Mouse (Mus musculus) hindbrain, embryonic 14.5 days (tissue): ENCODE data around the gene Creb3. TPM values are rescaled to one million over a fixed set of nuclear protein-coding genes. Genes with fewer than 3 reads are reported as not detected.
A peak's percentile ranks its signal among the peaks of the same experiment; 100 is the strongest.

Experiments used
- ATAC-seq: fragments of 200-750 bp; cut with Nextera tagmentation; 2 replicates; pipeline ENCODE4 v1.8.0; 2017; ENCODE audit warnings: moderate number of reproducible peaks, mild to moderate bottlenecking, moderate TSS enrichment, moderate library complexity; ENCODE audit not compliant: low FRiP score
- DNase-seq: peaks from one replicate; pipeline ENCODE4 v3.0.0-alpha.2; 2015; ENCODE audit warnings: low spot score
- H3K27ac ChIP-seq: fragments of 300-500 bp; sonication (generic); 2 replicates; pipeline ENCODE4 v1.5.1; 2014; ENCODE audit warnings: mild to moderate bottlenecking, moderate library complexity
- H3K27me3 ChIP-seq: fragments of 300-500 bp; sonication (generic); 2 replicates; pipeline ENCODE4 v1.6.1; 2014; ENCODE audit warnings: mild to moderate bottlenecking, low read length, mixed read lengths; ENCODE audit not compliant: control insufficient read depth, insufficient read depth
- H3K36me3 ChIP-seq: fragments of 300-500 bp; sonication (generic); replicated peaks from 2 replicates; pipeline ENCODE4 v1.6.1; 2014; ENCODE audit not compliant: control insufficient read depth, insufficient read depth
- H3K4me1 ChIP-seq: fragments of 300-500 bp; sonication (generic); replicated peaks from 2 replicates; pipeline ENCODE4 v1.6.1; 2014; ENCODE audit warnings: antibody characterized with exemption, low read length, mixed read lengths; ENCODE audit not compliant: control insufficient read depth, insufficient read depth
- H3K4me2 ChIP-seq: fragments of 300-500 bp; sonication (generic); replicated peaks from 2 replicates; pipeline ENCODE4 v1.6.1; 2014; ENCODE audit warnings: mild to moderate bottlenecking, moderate library complexity
- H3K4me3 ChIP-seq: fragments of 300-500 bp; sonication (generic); replicated peaks from 2 replicates; pipeline ENCODE4 v1.5.1; 2014; ENCODE audit warnings: mild to moderate bottlenecking, low read length
- H3K9ac ChIP-seq: fragments of 300-500 bp; sonication (generic); 2 replicates; pipeline ENCODE4 v1.6.1; 2014
- H3K9me3 ChIP-seq: fragments of 300-500 bp; sonication (generic); 2 replicates; pipeline ENCODE4 v1.6.1; 2016; ENCODE audit warnings: low read length; ENCODE audit not compliant: control insufficient read depth
- WGBS: fragments of 180-500 bp; shearing (Covaris S2); extraction: QIAGEN DNeasy Blood & Tissue Kit; methylation state at CpG from one replicate; pipeline ENCODE4 v1.1.7; 2014; 5-methylcytosine and 5-hydroxymethylcytosine counted together
- polyA plus RNA-seq: library from polyadenylated mRNA; unstranded; fragments of >200 nt; fragmentation: Nextera tagmentation; extraction: Ambion mirVana; gene quantifications from 2 replicates; pipeline ENCODE4 v1.2.1, GENCODE M21; 2014

Gene Creb3
- polyA plus RNA-seq, 1 experiment from 2014 or later = 80.0 TPM

DNA sequence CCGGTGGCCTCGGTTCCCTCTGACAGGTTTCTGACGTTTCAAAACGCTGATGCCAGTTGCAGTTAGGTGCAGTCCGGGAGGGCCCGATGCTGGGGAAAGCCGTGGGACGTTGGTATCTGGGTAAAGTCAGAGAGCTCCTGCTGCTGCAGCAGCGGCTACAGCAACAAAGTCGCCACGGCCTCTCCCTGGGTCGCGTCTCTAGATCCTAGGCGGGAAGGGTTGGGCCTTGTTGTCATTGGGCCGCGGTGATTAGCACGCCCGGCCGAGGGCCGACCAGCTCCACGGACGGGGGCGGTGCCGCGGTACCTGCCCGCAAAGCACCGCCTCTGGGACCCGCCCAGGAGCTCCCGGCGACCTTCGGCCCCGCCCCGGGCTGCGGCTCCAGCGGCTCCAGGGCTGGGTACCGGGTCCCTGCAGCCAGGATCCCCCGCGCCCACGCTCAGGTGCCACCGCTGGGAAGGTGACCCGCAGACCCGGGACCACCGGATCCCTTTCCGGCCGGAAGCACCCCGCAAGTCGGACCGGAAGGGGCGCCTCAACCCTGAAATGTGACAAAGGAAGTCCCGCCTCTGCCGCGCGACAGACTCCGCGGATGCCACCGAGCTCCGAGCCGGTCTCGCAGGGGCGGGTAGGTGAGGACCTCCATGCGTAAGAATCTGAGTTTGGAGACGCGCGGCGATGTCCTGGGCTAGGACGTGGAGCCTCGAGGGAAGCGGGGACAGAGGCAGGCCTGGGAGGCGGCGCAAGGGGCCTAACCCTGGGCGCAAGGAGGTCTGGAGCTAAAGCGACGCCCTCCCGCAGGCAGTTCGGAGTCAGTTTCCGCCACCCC is 16.5 kb downstream of the Creb3 start, which contains the start of the genes Rgp1 and Gba2:
Gene Rgp1 (plus strand): TSS at position 340 of the 829 bp plus-strand sequence.
Gene Gba2 (minus strand): TSS at position 498 of the 829 bp plus-strand sequence.
- Histone ChIP-seq H3K4me2 (peak within 1 kb of the TSS; percentile 98), H3K4me1 (peaks cover 48% of the 10 kb centered on the region)
- WGBS = under 1% methylated on average over 70 of the region's 76 CpGs

DNA sequence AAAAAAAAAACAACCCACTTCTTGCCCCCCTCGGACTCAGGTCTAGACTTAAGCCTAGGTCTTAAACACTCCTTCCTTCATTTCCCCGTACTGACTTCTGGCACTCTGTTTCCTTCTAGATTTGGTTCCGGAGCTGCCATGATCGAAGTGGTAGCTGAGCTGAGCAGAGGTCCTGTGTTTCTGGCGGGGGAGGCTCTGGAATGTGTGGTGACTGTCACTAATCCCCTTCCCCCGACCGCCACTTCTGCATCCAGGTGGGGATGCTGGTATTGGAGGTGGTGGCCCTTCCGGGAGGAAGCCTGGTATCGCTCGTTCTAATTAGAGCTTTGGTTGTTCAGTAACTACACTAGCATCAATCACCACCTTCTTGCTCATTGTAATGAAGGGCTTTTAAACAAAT is 17.1 kb downstream of the Creb3 start:
- Histone ChIP-seq H3K9me3 (no peaks in the 10 kb centered on the region), H3K4me1 (peaks cover 47% of the 10 kb centered on the region), H3K4me3 (peak overlapping the region; percentile 94), H3K27me3 (no peaks in the 10 kb centered on the region), H3K4me2 (peak overlapping the region; percentile 98), H3K9ac (peak overlapping the region; percentile 89), H3K36me3 (peaks cover 40% of the 10 kb centered on the region), H3K27ac (peak overlapping the region; percentile 87)
- DNase-seq (no peak), ATAC-seq (no peak)
- WGBS = 7% methylated on average over 10 of the region's 10 CpGs

More for the DNA sequence above, 16.5 kb downstream of the Creb3 start, which contains the start of the genes Rgp1 and Gba2:
- Histone ChIP-seq H3K9ac (peak within 1 kb of the TSS; percentile 89), H3K27ac (peak within 1 kb of the TSS; percentile 87), H3K9me3 (no peaks in the 10 kb centered on the region), H3K4me3 (peak within 1 kb of the TSS; percentile 94), H3K27me3 (no peaks in the 10 kb centered on the region), H3K36me3 (peaks cover 40% of the 10 kb centered on the region)
- peak; percentile 89 for ATAC-seq
- DNase-seq = peak; percentile 78

- Histone ChIP-seq H3K9ac (peak overlapping the region; percentile 89), H3K27ac (no peak overlapping the region), H3K9me3 (no peaks in the 10 kb centered on the region), H3K4me2 (peak overlapping the region; percentile 98), H3K4me1 (peaks cover 42% of the 10 kb centered on the region), H3K36me3 (peaks cover 41% of the 10 kb centered on the region), H3K27me3 (no peaks in the 10 kb centered on the region), H3K4me3 (peak overlapping the region; percentile 94)
- 80% methylated on average over 6 of the region's 6 CpGs for WGBS
- no peak for ATAC-seq
- no peak for DNase-seq
Observed at GRCm38 (mm10) chr4:43579731-43580130, 17.6 kb downstream of the Creb3 start.

DNA sequence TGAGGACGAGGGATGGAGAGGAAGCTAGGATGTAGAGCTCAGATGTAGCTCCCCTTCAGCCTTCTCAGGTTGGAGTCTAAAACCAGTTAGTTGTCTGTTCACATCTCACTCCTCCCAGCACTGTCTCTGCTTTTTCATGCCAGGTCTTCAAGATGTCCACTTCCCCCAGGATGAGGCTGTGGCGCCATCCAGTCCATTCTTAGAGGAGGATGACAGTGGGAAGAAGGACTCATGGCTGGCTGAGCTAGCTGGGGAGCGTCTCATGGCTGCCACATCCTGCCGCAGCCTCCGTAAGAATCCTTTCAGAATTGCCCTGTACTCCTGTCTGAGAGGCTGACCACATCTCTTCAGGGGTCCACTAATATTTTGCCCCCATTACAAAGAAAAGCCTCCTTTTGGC is 18.6 kb downstream of the Creb3 start:
- Histone ChIP-seq H3K27ac (no peak overlapping the region), H3K36me3 (peaks cover 43% of the 10 kb centered on the region), H3K4me2 (no peak overlapping the region), H3K4me3 (no peak overlapping the region), H3K9me3 (no peaks in the 10 kb centered on the region), H3K4me1 (peaks cover 32% of the 10 kb centered on the region), H3K9ac (no peak overlapping the region), H3K27me3 (no peaks in the 10 kb centered on the region)
- ATAC-seq (no peak), DNase-seq (no peak)
- WGBS = 94% methylated on average over 5 of the region's 5 CpGs

DNA sequence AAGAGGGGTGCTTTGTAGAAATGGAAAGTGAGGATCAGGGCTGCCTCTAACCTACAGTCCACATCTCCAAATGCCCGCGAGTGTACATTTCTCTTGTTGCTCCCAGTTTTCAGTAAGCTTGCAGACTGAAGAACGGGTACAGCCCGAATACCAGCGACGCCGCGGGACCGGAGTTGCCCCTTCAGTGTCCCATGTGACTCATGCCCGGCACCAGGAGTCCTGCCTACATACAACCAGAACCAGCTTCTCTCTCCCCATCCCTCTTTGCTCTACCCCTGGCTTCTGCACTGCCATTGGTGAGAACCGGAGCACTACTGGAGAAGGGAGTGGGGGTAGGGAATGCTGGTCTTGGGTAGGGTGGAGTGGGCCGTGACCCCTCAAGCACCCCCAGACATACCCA is 19.2 kb downstream of the Creb3 start:
- 95% methylated on average over 12 of the region's 12 CpGs for WGBS
- peaks cover 26% of the 10 kb centered on the region for H3K4me1 ChIP-seq
- H3K4me3 ChIP-seq = no peak overlapping the region
- DNase-seq = no peak
- H3K36me3 ChIP-seq = peaks cover 43% of the 10 kb centered on the region
- no peaks in the 10 kb centered on the region for H3K9me3 ChIP-seq
- H3K9ac ChIP-seq = no peak overlapping the region
- H3K27me3 ChIP-seq = no peaks in the 10 kb centered on the region
- no peak overlapping the region for H3K27ac ChIP-seq
- ATAC-seq = no peak
- H3K4me2 ChIP-seq = no peak overlapping the region

DNA sequence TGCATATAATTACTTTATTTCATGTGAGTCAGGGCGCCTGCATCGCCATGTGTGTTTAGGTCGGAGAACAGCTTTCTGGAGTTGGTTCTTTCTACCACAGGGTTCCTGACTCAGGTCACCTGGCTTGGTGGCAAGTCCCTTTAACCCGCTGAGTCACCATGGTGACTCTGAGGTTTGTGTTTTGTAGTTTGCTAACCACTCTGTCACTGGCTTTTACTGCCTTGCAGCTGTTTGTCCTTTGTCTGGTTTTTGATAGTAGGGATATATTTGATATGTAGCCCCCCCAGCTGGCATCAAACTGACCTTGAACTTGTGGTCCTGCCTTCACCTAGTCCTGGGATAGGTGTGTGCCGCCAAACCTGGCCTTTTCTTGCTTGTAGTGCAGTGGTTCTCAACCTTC is 20.1 kb downstream of the Creb3 start:
- Histone ChIP-seq H3K9me3 (no peaks in the 10 kb centered on the region), H3K4me3 (no peak overlapping the region), H3K36me3 (peaks cover 43% of the 10 kb centered on the region), H3K9ac (no peak overlapping the region), H3K4me1 (peaks cover 17% of the 10 kb centered on the region), H3K4me2 (no peak overlapping the region), H3K27ac (no peak overlapping the region), H3K27me3 (no peaks in the 10 kb centered on the region)
- ATAC-seq = no peak
- WGBS = 95% methylated on average over 5 of the region's 5 CpGs
- DNase-seq = no peak

- no peak overlapping the region for H3K4me3 ChIP-seq
- no peak overlapping the region for H3K9ac ChIP-seq
- DNase-seq = no peak
- H3K4me1 ChIP-seq = peaks cover 10% of the 10 kb centered on the region; the same call in 1 of the 2 replicates
- no peak for ATAC-seq
- H3K9me3 ChIP-seq = no peaks in the 10 kb centered on the region
- H3K36me3 ChIP-seq = peaks cover 43% of the 10 kb centered on the region
- 81% methylated on average over 7 of the region's 7 CpGs for WGBS
- no peak overlapping the region for H3K4me2 ChIP-seq
- no peak overlapping the region for H3K27ac ChIP-seq
- H3K27me3 ChIP-seq = no peaks in the 10 kb centered on the region
Observed at GRCm38 (mm10) chr4:43583421-43583820, 21.3 kb downstream of the Creb3 start.

GRCm38 (mm10) chr4:43584444-43585416 is 22.6 kb downstream of the Creb3 start, which contains the start of gene Msmp:
Gene Msmp (minus strand): TSS chr4:43584494.
- peaks cover 43% of the 10 kb centered on the region for H3K36me3 ChIP-seq
- 73% methylated on average over 12 of the region's 12 CpGs for WGBS

DNA sequence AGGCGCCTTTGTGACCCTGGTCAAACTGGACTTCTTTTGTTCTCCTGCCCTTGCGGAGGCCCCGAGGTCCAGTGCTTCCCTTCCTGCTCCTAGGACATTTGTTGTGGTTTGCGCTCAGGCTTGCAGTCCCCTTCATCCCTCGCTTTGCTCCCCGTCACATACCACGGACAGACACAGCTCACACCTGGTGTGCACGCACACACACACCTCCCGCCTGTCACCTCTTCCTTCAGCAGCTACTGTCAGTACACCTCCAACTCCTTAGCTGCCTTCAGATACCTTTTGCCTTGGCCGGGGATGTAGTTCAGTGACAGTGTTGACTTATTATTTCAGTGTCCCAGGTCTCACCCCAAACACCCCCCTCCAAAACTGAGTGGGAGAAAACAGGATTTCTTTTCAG is 23.6 kb downstream of the Creb3 start:
- H3K27ac ChIP-seq = no peak overlapping the region
- H3K4me2 ChIP-seq = no peak overlapping the region
- peaks cover 42% of the 10 kb centered on the region for H3K36me3 ChIP-seq
- H3K9me3 ChIP-seq = no peaks in the 10 kb centered on the region
- 51% methylated on average over 10 of the region's 10 CpGs for WGBS
- H3K27me3 ChIP-seq = no peaks in the 10 kb centered on the region
- H3K4me3 ChIP-seq = no peak overlapping the region
- ATAC-seq (no peak), DNase-seq (no peak)
- no peak overlapping the region for H3K9ac ChIP-seq
- H3K4me1 ChIP-seq = no peaks in the 10 kb centered on the region

More at GRCm38 (mm10) chr4:43584444-43585416, 22.6 kb downstream of the Creb3 start, which contains the start of gene Msmp:
- Histone ChIP-seq H3K4me1 (peaks cover 4% of the 10 kb centered on the region; the same call in 1 of the 2 replicates), H3K4me2 (no peak within 1 kb of the TSS), H3K9me3 (no peaks in the 10 kb centered on the region), H3K4me3 (no peak within 1 kb of the TSS), H3K9ac (no peak within 1 kb of the TSS), H3K27me3 (no peaks in the 10 kb centered on the region), H3K27ac (no peak within 1 kb of the TSS)
- no peak for ATAC-seq
- no peak for DNase-seq
